Mouse (Mus musculus) lung, adult 2 months (tissue): ENCODE measurements around the gene Frk.

Source experiments
- CTCF ChIP-seq: fragments of 200-500 bp; IDR thresholded peaks from 2 replicates; pipeline ENCODE4 v1.5.1; 2011; ENCODE audit warnings: mild to moderate bottlenecking, low read length, control low read depth; ENCODE audit not compliant: insufficient read depth
- POLR2A ChIP-seq: fragments of 200-500 bp; IDR thresholded peaks from 2 replicates; pipeline ENCODE4 v1.6.1; 2011; ENCODE audit warnings: low read depth, mild to moderate bottlenecking, control low read depth, low read length, borderline replicate concordance; ENCODE audit errors: extremely low read depth

DNA sequence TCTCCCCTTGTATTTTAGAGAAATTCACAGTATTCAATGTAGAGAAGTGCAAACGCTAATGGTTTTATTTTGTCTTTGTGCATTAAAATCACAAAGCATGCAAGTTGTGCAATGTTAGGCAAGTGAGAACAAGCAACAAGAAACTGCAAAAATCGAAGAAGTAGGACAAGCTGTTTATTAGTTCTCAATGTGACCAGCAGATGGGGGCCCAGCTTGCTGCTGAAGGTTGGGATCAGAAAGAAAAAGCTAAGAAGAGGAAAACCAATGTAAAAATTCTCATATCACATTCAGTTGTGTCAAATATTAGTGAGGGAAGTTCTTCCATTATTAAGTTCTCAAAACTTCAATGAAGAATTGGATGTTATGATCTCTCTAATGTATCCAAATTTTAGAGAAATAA lies 134.0 kb downstream of the Frk start:
- TF ChIP-seq CTCF (no peak), POLR2A (no peak)
